Mouse (Mus musculus): ENCODE results near the gene Clca3b. TPM values are rescaled to one million over a fixed set of nuclear protein-coding genes. Genes with fewer than 3 reads are reported as not detected.
"Not testable (repeated sequence)": the region's sequence is repeated elsewhere in the genome, so short reads cannot be mapped to it uniquely, and the experiment has no call there.

The Clca3b gene
- not detected in 2 replicates for polyA plus RNA-seq (2015; fragmentation: Nextera tagmentation; extraction: Ambion mirVana)

- not testable (repeated sequence) for ATAC-seq (replicated peaks)
- WGBS, result 87% methylated on average over 9 of the region's 9 CpGs
Observed at GRCm38 (mm10) chr3:144849014-144849556, at the start of gene Clca3b. TSS of gene Clca3b (minus strand) at chr3:144849357.

GRCm38 (mm10) chr3:144897042-144897678 lies 48.0 kb upstream of the Clca3b start:
- Histone ChIP-seq H3K27ac (no peak overlapping the region), H3K9ac (no peak overlapping the region), H3K4me1 (no peaks in the 10 kb centered on the region), H3K27me3 (replicated peaks) (no peaks in the 10 kb centered on the region), H3K9me3 (no peaks in the 10 kb centered on the region), H3K36me3 (replicated peaks) (no peaks in the 10 kb centered on the region), H3K4me3 (no peak overlapping the region), H3K4me2 (no peak overlapping the region)
- WGBS, result 87% methylated on average over 2 of the region's 2 CpGs
- no peak for ATAC-seq (replicated peaks)

More at GRCm38 (mm10) chr3:144849014-144849556, at the start of gene Clca3b:
- H3K9me3 ChIP-seq; H3K9ac ChIP-seq; H3K27ac ChIP-seq; H3K4me1 ChIP-seq; H3K27me3 ChIP-seq (replicated peaks); H3K4me3 ChIP-seq; H3K36me3 ChIP-seq (replicated peaks); H3K4me2 ChIP-seq: not testable (repeated sequence)

GRCm38 (mm10) chr3:144890246-144890758 lies 41.1 kb upstream of the Clca3b start:
- Histone ChIP-seq H3K4me1 (no peaks in the 10 kb centered on the region), H3K9ac (no peak overlapping the region), H3K27me3 (replicated peaks) (no peaks in the 10 kb centered on the region), H3K4me3 (no peak overlapping the region), H3K27ac (no peak overlapping the region), H3K9me3 (no peaks in the 10 kb centered on the region), H3K4me2 (no peak overlapping the region), H3K36me3 (replicated peaks) (no peaks in the 10 kb centered on the region)
- WGBS, result 54% methylated on average over 2 of the region's 2 CpGs
- no peak for ATAC-seq (replicated peaks)

GRCm38 (mm10) chr3:144886957-144887356 lies 37.8 kb upstream of the Clca3b start:
- no peak for ATAC-seq (replicated peaks)
- Histone ChIP-seq H3K4me2 (no peak overlapping the region), H3K9me3 (no peaks in the 10 kb centered on the region), H3K9ac (no peak overlapping the region), H3K36me3 (replicated peaks) (no peaks in the 10 kb centered on the region), H3K4me3 (no peak overlapping the region), H3K4me1 (no peaks in the 10 kb centered on the region), H3K27me3 (replicated peaks) (no peaks in the 10 kb centered on the region), H3K27ac (no peak overlapping the region)

- H3K9ac ChIP-seq; H3K27ac ChIP-seq; H3K4me3 ChIP-seq; H3K4me1 ChIP-seq; H3K4me2 ChIP-seq; H3K36me3 ChIP-seq (replicated peaks); H3K27me3 ChIP-seq (replicated peaks); H3K9me3 ChIP-seq; ATAC-seq (replicated peaks): not testable (repeated sequence)
- WGBS, result 58% methylated on average over 4 of the region's 4 CpGs
Observed at GRCm38 (mm10) chr3:144872012-144872411, 22.9 kb upstream of the Clca3b start.

- no peak overlapping the region for H3K9ac ChIP-seq
- H3K27me3 ChIP-seq (replicated peaks), result no peaks in the 10 kb centered on the region
- 86% methylated on average over 4 of the region's 4 CpGs for WGBS
- H3K9me3 ChIP-seq, result no peaks in the 10 kb centered on the region
- H3K4me2 ChIP-seq, result no peak overlapping the region
- H3K36me3 ChIP-seq (replicated peaks), result no peaks in the 10 kb centered on the region
- no peak for ATAC-seq (replicated peaks)
- no peak overlapping the region for H3K27ac ChIP-seq
- H3K4me3 ChIP-seq, result no peak overlapping the region
- no peaks in the 10 kb centered on the region for H3K4me1 ChIP-seq
Observed at GRCm38 (mm10) chr3:144849584-144849983, 427 bp upstream of the Clca3b start.

- H3K4me3 ChIP-seq, result no peak overlapping the region
- WGBS, result 84% methylated on average over 6 of the region's 6 CpGs
- no peak overlapping the region for H3K9ac ChIP-seq
- H3K4me2 ChIP-seq, result no peak overlapping the region
- no peaks in the 10 kb centered on the region for H3K9me3 ChIP-seq
- no peaks in the 10 kb centered on the region for H3K36me3 ChIP-seq (replicated peaks)
- H3K27me3 ChIP-seq (replicated peaks), result no peaks in the 10 kb centered on the region
- H3K27ac ChIP-seq, result no peak overlapping the region
- no peaks in the 10 kb centered on the region for H3K4me1 ChIP-seq
- ATAC-seq (replicated peaks), result no peak
Observed at GRCm38 (mm10) chr3:144827257-144827656, 21.9 kb downstream of the Clca3b start.

GRCm38 (mm10) chr3:144825151-144825550 lies 24.0 kb downstream of the Clca3b start:
- H3K4me3 ChIP-seq, result no peak overlapping the region
- no peaks in the 10 kb centered on the region for H3K27me3 ChIP-seq (replicated peaks)
- peak; percentile 88; the same call in 1 of the 2 replicates for ATAC-seq (replicated peaks)
- H3K4me1 ChIP-seq, result no peaks in the 10 kb centered on the region
- WGBS, result 17% methylated on average over 10 of the region's 10 CpGs
- no peaks in the 10 kb centered on the region for H3K9me3 ChIP-seq
- H3K36me3 ChIP-seq (replicated peaks), result no peaks in the 10 kb centered on the region
- no peak overlapping the region for H3K27ac ChIP-seq
- H3K9ac ChIP-seq, result no peak overlapping the region
- H3K4me2 ChIP-seq, result no peak overlapping the region

- Histone ChIP-seq H3K36me3 (replicated peaks) (no peaks in the 10 kb centered on the region), H3K9me3 (no peaks in the 10 kb centered on the region), H3K9ac (no peak overlapping the region), H3K4me1 (no peaks in the 10 kb centered on the region), H3K27me3 (replicated peaks) (no peaks in the 10 kb centered on the region), H3K4me2 (no peak overlapping the region), H3K27ac (no peak overlapping the region), H3K4me3 (no peak overlapping the region)
- ATAC-seq (replicated peaks), result no peak
- WGBS, result 82% methylated on average over 5 of the region's 5 CpGs
Observed at GRCm38 (mm10) chr3:144823331-144823730, 25.8 kb downstream of the Clca3b start.

- no peak overlapping the region for H3K4me3 ChIP-seq
- H3K27me3 ChIP-seq (replicated peaks), result no peaks in the 10 kb centered on the region
- H3K9ac ChIP-seq, result no peak overlapping the region
- H3K36me3 ChIP-seq (replicated peaks), result no peaks in the 10 kb centered on the region
- H3K9me3 ChIP-seq, result no peaks in the 10 kb centered on the region
- H3K27ac ChIP-seq, result no peak overlapping the region
- no peaks in the 10 kb centered on the region for H3K4me1 ChIP-seq
- ATAC-seq (replicated peaks), result no peak
- H3K4me2 ChIP-seq, result no peak overlapping the region
- 78% methylated on average over 1 of the region's 1 CpGs for WGBS
Observed at GRCm38 (mm10) chr3:144820632-144821031, 28.5 kb downstream of the Clca3b start.

GRCm38 (mm10) chr3:144819219-144819618 lies 29.9 kb downstream of the Clca3b start, which contains the start of gene Clca3a2:
TSS of gene Clca3a2 (minus strand) at chr3:144819494.
- not testable (repeated sequence) for H3K27me3 ChIP-seq (replicated peaks); ATAC-seq (replicated peaks)
- 72% methylated on average over 6 of the region's 6 CpGs for WGBS

GRCm38 (mm10) chr3:144813336-144813735 lies 35.8 kb downstream of the Clca3b start:
- 95% methylated on average over 6 of the region's 6 CpGs for WGBS
- not testable (repeated sequence) for ATAC-seq (replicated peaks); H3K27ac ChIP-seq

More at GRCm38 (mm10) chr3:144819219-144819618, 29.9 kb downstream of the Clca3b start, which contains the start of gene Clca3a2:
- H3K27ac ChIP-seq; H3K9me3 ChIP-seq; H3K4me3 ChIP-seq; H3K36me3 ChIP-seq (replicated peaks); H3K4me1 ChIP-seq; H3K4me2 ChIP-seq; H3K9ac ChIP-seq: not testable (repeated sequence)

GRCm38 (mm10) chr3:144811821-144812220 lies 37.3 kb downstream of the Clca3b start:
- no peak overlapping the region for H3K4me3 ChIP-seq
- no peak overlapping the region for H3K9ac ChIP-seq
- no peaks in the 10 kb centered on the region for H3K36me3 ChIP-seq (replicated peaks)
- no peaks in the 10 kb centered on the region for H3K27me3 ChIP-seq (replicated peaks)
- 41% methylated on average over 3 of the region's 3 CpGs for WGBS
- H3K9me3 ChIP-seq, result no peaks in the 10 kb centered on the region
- no peak overlapping the region for H3K27ac ChIP-seq
- H3K4me1 ChIP-seq, result no peaks in the 10 kb centered on the region
- no peak overlapping the region for H3K4me2 ChIP-seq
- no peak for ATAC-seq (replicated peaks)

More at GRCm38 (mm10) chr3:144813336-144813735, 35.8 kb downstream of the Clca3b start:
- H3K9ac ChIP-seq; H3K4me3 ChIP-seq; H3K27me3 ChIP-seq (replicated peaks); H3K4me1 ChIP-seq; H3K9me3 ChIP-seq; H3K36me3 ChIP-seq (replicated peaks); H3K4me2 ChIP-seq: not testable (repeated sequence)
